Mouse (Mus musculus): Measurements from ENCODE around the gene Car10.

Car10 gene

GRCm38 (mm10) chr11:93516946-93517345 lies 419.1 kb downstream of the Car10 start:
- Histone ChIP-seq H3K27me3 (ENCODE audit: control insufficient read depth, insufficient read depth, low read length, poor library complexity, severe bottlenecking) (no peaks in the 10 kb centered on the region), H3K36me3 (ENCODE audit: control insufficient read depth, insufficient read depth, low read length, poor library complexity, severe bottlenecking) (no peaks in the 10 kb centered on the region)
- no peak for DNase-seq (ENCODE audit: low read depth, low spot score)

- H3K27me3 ChIP-seq (ENCODE audit: control insufficient read depth, insufficient read depth, low read length, poor library complexity, severe bottlenecking): no peaks in the 10 kb centered on the region
- no peaks in the 10 kb centered on the region for H3K36me3 ChIP-seq (ENCODE audit: control insufficient read depth, insufficient read depth, low read length, poor library complexity, severe bottlenecking)
- DNase-seq (ENCODE audit: low read depth, low spot score): no peak
Observed at GRCm38 (mm10) chr11:93522501-93522900, 424.7 kb downstream of the Car10 start.

- H3K27me3 ChIP-seq (ENCODE audit: control insufficient read depth, insufficient read depth, low read length, poor library complexity, severe bottlenecking): no peaks in the 10 kb centered on the region
- no peaks in the 10 kb centered on the region for H3K36me3 ChIP-seq (ENCODE audit: control insufficient read depth, insufficient read depth, low read length, poor library complexity, severe bottlenecking)
- no peak for DNase-seq (ENCODE audit: low read depth, low spot score)
Observed at GRCm38 (mm10) chr11:93525921-93526320, 428.1 kb downstream of the Car10 start.

GRCm38 (mm10) chr11:93531029-93531680 lies 433.3 kb downstream of the Car10 start:
- no peak for DNase-seq (ENCODE audit: low read depth, low spot score)
- H3K27me3 ChIP-seq (ENCODE audit: control insufficient read depth, insufficient read depth, low read length, poor library complexity, severe bottlenecking): no peaks in the 10 kb centered on the region
- H3K36me3 ChIP-seq (ENCODE audit: control insufficient read depth, insufficient read depth, low read length, poor library complexity, severe bottlenecking): no peaks in the 10 kb centered on the region

GRCm38 (mm10) chr11:93536244-93536643 lies 438.4 kb downstream of the Car10 start:
- no peaks in the 10 kb centered on the region for H3K36me3 ChIP-seq (ENCODE audit: control insufficient read depth, insufficient read depth, low read length, poor library complexity, severe bottlenecking)
- DNase-seq (ENCODE audit: low read depth, low spot score): no peak
- no peaks in the 10 kb centered on the region for H3K27me3 ChIP-seq (ENCODE audit: control insufficient read depth, insufficient read depth, low read length, poor library complexity, severe bottlenecking)

GRCm38 (mm10) chr11:93548904-93549303 lies 451.1 kb downstream of the Car10 start:
- DNase-seq (ENCODE audit: low read depth, low spot score): no peak
- Histone ChIP-seq H3K27me3 (ENCODE audit: control insufficient read depth, insufficient read depth, low read length, poor library complexity, severe bottlenecking) (no peaks in the 10 kb centered on the region), H3K36me3 (ENCODE audit: control insufficient read depth, insufficient read depth, low read length, poor library complexity, severe bottlenecking) (no peaks in the 10 kb centered on the region)

- no peak for DNase-seq (ENCODE audit: low read depth, low spot score)
- Histone ChIP-seq H3K36me3 (ENCODE audit: control insufficient read depth, insufficient read depth, low read length, poor library complexity, severe bottlenecking) (no peaks in the 10 kb centered on the region), H3K27me3 (ENCODE audit: control insufficient read depth, insufficient read depth, low read length, poor library complexity, severe bottlenecking) (no peaks in the 10 kb centered on the region)
Observed at GRCm38 (mm10) chr11:93550908-93551307, 453.1 kb downstream of the Car10 start.

GRCm38 (mm10) chr11:93559118-93559517 lies 461.3 kb downstream of the Car10 start:
- no peak for DNase-seq (ENCODE audit: low read depth, low spot score)
- no peaks in the 10 kb centered on the region for H3K36me3 ChIP-seq (ENCODE audit: control insufficient read depth, insufficient read depth, low read length, poor library complexity, severe bottlenecking)
- H3K27me3 ChIP-seq (ENCODE audit: control insufficient read depth, insufficient read depth, low read length, poor library complexity, severe bottlenecking): no peaks in the 10 kb centered on the region

- no peak for DNase-seq (ENCODE audit: low read depth, low spot score)
- H3K27me3 ChIP-seq (ENCODE audit: control insufficient read depth, insufficient read depth, low read length, poor library complexity, severe bottlenecking): no peaks in the 10 kb centered on the region
- H3K36me3 ChIP-seq (ENCODE audit: control insufficient read depth, insufficient read depth, low read length, poor library complexity, severe bottlenecking): no peaks in the 10 kb centered on the region
Observed at GRCm38 (mm10) chr11:93560570-93560969, 462.7 kb downstream of the Car10 start.

- no peak for DNase-seq (ENCODE audit: low read depth, low spot score)
- Histone ChIP-seq H3K36me3 (ENCODE audit: control insufficient read depth, insufficient read depth, low read length, poor library complexity, severe bottlenecking) (no peaks in the 10 kb centered on the region), H3K27me3 (ENCODE audit: control insufficient read depth, insufficient read depth, low read length, poor library complexity, severe bottlenecking) (no peaks in the 10 kb centered on the region)
Observed at GRCm38 (mm10) chr11:93562330-93562865, 464.6 kb downstream of the Car10 start.

- Histone ChIP-seq H3K36me3 (ENCODE audit: control insufficient read depth, insufficient read depth, low read length, poor library complexity, severe bottlenecking) (no peaks in the 10 kb centered on the region), H3K27me3 (ENCODE audit: control insufficient read depth, insufficient read depth, low read length, poor library complexity, severe bottlenecking) (no peaks in the 10 kb centered on the region)
- no peak for DNase-seq (ENCODE audit: low read depth, low spot score)
Observed at GRCm38 (mm10) chr11:93565756-93566155, 467.9 kb downstream of the Car10 start.

GRCm38 (mm10) chr11:93571917-93572641 lies 474.3 kb downstream of the Car10 start:
- H3K27me3 ChIP-seq (ENCODE audit: control insufficient read depth, insufficient read depth, low read length, poor library complexity, severe bottlenecking): no peaks in the 10 kb centered on the region
- H3K36me3 ChIP-seq (ENCODE audit: control insufficient read depth, insufficient read depth, low read length, poor library complexity, severe bottlenecking): no peaks in the 10 kb centered on the region
- no peak for DNase-seq (ENCODE audit: low read depth, low spot score)

GRCm38 (mm10) chr11:93577441-93577840 lies 479.6 kb downstream of the Car10 start:
- Histone ChIP-seq H3K27me3 (ENCODE audit: control insufficient read depth, insufficient read depth, low read length, poor library complexity, severe bottlenecking) (no peaks in the 10 kb centered on the region), H3K36me3 (ENCODE audit: control insufficient read depth, insufficient read depth, low read length, poor library complexity, severe bottlenecking) (no peaks in the 10 kb centered on the region)
- DNase-seq (ENCODE audit: low read depth, low spot score): no peak

GRCm38 (mm10) chr11:93579626-93580025 lies 481.8 kb downstream of the Car10 start:
- Histone ChIP-seq H3K27me3 (ENCODE audit: control insufficient read depth, insufficient read depth, low read length, poor library complexity, severe bottlenecking) (no peaks in the 10 kb centered on the region), H3K36me3 (ENCODE audit: control insufficient read depth, insufficient read depth, low read length, poor library complexity, severe bottlenecking) (no peaks in the 10 kb centered on the region)
- no peak for DNase-seq (ENCODE audit: low read depth, low spot score)

- H3K36me3 ChIP-seq (ENCODE audit: control insufficient read depth, insufficient read depth, low read length, poor library complexity, severe bottlenecking): no peaks in the 10 kb centered on the region
- no peak for DNase-seq (ENCODE audit: low read depth, low spot score)
- no peaks in the 10 kb centered on the region for H3K27me3 ChIP-seq (ENCODE audit: control insufficient read depth, insufficient read depth, low read length, poor library complexity, severe bottlenecking)
Observed at GRCm38 (mm10) chr11:93581326-93581725, 483.5 kb downstream of the Car10 start.

All from splenic B cell, adult 2 months (primary cell).